Mouse (Mus musculus): ENCODE results near the gene Plekho2.

DNA sequence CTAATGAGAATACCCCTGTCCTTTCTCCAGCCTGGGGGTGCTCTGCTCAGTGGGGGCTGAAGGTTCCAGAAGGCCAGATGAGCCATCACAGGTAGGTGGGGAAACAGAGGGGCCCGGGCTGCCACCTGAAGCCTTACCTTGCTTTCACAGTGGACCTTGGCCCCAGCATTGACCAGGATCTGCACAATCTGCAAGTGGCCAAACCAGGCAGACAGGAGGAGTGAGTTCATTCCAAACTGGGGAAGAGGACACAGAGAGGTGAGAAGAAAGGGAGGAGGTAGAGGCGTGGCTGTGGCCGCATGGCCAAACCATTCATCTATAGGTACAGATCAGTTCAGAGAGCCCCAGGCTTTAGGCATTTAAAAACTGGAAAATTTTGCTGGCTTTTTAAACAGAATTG, 67.3 kb downstream of the Plekho2 start:
- TF ChIP-seq CTCF (IDR thresholded peaks at IDR 0.05) (no peak), EP300 (IDR thresholded peaks at IDR 0.05) (no peak)
